Mouse (Mus musculus) lung, postnatal 0 days (tissue): ENCODE data around the gene Atxn3.

Experiments used
- CTCF ChIP-seq: IDR thresholded peaks from 2 replicates; pipeline ENCODE4 v1.5.1; 2016; ENCODE audit warnings: antibody characterized with exemption, mild to moderate bottlenecking
- EP300 ChIP-seq: IDR thresholded peaks from 2 replicates; pipeline ENCODE4 v1.6.1; 2016; ENCODE audit warnings: antibody characterized with exemption, mild to moderate bottlenecking, control low read depth

DNA sequence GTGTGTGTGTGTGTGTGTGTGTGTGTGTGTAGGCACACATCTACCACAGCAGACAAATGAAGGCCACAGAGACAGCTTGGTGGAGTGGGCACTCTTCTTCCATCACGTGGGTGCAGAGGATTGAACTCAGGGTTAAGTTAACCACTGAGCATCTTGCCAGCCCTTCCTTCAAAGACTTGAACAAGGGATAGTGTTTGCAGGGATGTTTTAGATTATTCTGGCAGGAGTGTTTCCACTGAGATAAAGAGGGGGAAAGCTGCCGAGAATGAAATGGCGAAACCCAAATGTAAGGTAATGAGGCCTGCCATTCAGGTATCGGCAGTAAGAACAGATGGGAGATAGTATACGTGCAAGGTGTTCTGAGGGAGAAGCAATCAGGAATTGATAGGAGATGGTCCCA lies 20.1 kb upstream of the Atxn3 start:
- TF ChIP-seq CTCF (no peak), EP300 (no peak)
